Mouse (Mus musculus) urinary bladder, postnatal 10 days (tissue): Measurements from ENCODE around the gene Eif2ak2.

ENCODE experiments used
- DNase-seq: peaks from one replicate; pipeline ENCODE4 v3.0.0; 2022; ENCODE audit warnings: low spot score

The Eif2ak2 gene

GRCm38 (mm10) chr17:78882401-78883112 is at the start of gene Eif2ak2:
Eif2ak2 (minus strand) TSS chr17:78882573.
- DNase-seq = peak; percentile 39

- DNase-seq = no peak
Observed at GRCm38 (mm10) chr17:78917696-78918095, 35.3 kb upstream of the Eif2ak2 start.

- no peak for DNase-seq
Observed at GRCm38 (mm10) chr17:78916899-78917298, 34.5 kb upstream of the Eif2ak2 start.

DNA sequence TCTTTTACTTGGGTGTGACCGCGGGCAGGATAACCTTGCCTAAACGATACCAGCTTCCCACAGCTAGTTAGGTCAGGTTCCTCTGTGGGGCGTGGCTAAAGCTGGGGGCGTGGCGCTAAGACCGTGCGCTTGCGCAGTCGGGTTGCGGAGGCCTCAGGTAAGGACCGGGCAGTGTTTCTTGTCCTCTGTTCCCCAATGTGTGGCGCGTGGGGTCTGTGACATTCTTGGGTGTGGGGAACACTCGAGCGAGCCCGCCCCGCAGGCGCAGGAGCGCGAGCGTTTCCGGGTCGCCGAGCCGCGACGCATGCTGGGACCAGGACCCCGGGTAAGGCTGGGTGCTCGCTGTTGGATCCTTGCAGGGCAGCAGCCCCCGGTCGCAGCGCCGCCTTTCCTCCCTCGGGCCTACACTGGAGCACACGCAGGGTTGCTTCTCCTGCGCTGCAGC is 34.0 kb upstream of the Eif2ak2 start, which contains the start of gene Cebpzos:
TSS of gene Cebpzos (plus strand) at position 132 of the 445 bp plus-strand sequence.
- peak; percentile 39 for DNase-seq

DNA sequence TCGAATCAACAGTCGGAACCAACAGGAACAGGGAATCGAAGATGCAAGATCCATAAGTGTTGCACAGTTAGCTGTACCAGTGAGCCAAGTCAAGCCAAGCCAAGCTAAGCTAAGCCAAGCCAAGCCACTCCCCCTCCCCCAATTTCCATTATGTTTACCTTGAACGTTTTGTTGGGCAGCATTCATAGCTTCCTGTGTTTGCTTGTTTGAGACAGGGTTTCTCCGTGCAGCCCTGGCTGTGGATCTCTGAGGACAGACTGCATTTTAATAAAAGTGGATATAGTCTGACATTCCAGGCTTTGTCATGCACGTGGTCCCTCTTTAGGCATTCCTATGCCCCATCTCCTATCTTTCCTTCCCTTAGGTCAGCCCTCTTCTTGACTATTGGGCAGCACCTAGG is 33.4 kb upstream of the Eif2ak2 start:
- DNase-seq = no peak

DNA sequence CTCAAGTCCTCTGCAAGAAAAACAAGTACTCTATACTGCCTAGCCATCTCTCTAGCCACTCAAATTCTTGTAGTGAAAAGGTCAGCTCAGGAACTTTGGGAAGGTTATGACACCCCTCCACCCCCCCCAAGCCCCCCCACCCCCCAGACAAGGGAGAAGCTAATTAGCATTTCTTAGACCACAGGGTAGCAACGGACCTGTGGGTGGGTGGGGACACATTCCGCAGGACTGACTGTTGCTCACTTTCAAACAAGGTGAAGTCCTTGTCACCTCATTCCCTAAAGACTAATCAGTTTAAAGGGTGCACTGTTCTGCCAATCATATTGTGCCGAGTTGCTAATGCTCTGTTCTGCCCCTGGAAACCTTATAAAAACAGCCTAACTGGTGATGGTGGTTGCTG is 31.5 kb upstream of the Eif2ak2 start:
- no peak for DNase-seq

DNA sequence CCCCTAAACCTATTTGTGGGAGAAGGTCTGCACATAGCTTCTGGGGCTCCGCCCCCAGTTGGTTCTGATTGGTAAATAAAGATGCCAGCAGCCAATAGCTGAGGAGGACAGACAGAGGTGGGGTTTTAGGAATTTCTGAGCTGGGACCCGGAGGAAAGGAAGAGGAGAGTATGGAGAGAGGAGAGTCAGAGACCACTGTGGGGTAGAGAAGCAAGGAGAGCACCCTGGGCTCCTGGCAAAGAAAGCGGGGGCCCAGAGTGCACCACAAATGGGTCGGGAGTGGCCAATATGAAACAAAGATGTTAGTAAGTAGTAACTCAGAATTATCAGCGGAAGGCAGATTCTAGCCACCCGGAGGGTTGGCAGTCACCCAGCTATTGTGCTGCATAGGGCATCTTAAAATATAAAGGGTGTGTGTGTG is 30.5 kb upstream of the Eif2ak2 start:
- DNase-seq = no peak

GRCm38 (mm10) chr17:78909374-78909773 is 27.0 kb upstream of the Eif2ak2 start:
- DNase-seq = no peak

DNA sequence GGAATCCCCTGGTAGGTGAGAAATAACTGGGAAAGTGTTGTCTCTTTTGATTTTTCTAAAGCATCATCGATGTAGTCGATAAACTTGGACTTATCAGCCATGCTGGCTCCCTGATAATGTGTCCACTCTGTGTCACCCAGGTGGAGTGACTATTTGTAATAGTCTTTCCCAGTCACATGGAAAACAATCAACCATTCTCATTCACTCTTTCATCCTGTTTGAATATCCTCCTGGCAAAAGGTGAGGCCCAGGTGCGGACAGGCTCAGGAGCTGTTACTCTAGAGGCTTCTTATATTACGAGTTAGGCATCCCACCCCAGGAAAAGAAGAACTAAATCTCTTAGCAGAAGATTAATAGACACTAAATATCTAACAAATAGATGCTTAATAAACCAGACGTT is 24.5 kb upstream of the Eif2ak2 start, which contains the start of gene Sult6b1:
TSS of gene Sult6b1 (minus strand) at position 101 of the 400 bp plus-strand sequence.
- no peak for DNase-seq

- DNase-seq = no peak
Observed at GRCm38 (mm10) chr17:78903158-78903557, 20.8 kb upstream of the Eif2ak2 start.

DNA sequence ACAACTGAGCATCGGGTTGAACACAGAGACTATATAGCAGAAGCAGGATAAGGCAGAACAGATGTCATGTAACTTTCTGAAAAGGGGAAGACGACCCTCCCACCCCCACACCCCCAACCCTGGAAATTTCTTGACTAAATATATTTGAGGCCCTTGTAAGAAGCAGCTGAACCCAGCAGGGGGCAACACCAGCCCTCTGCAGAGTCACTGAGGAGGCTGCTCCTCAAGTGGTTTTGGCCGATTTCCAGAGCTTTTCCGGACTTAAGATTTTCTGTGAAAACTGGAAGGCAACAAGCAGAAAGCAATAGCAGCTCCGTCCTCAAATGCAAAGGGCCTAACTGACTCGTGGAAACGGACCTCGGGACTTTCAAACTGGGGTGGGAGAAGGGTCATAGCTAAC is 13.0 kb upstream of the Eif2ak2 start:
- DNase-seq = no peak

- DNase-seq = no peak
Observed at GRCm38 (mm10) chr17:78894991-78895390, 12.6 kb upstream of the Eif2ak2 start.

GRCm38 (mm10) chr17:78891020-78891419 is 8.6 kb upstream of the Eif2ak2 start:
- no peak for DNase-seq

- no peak for DNase-seq
Observed at GRCm38 (mm10) chr17:78889184-78889583, 6.8 kb upstream of the Eif2ak2 start.

- DNase-seq = no peak
Observed at GRCm38 (mm10) chr17:78888554-78888953, 6.2 kb upstream of the Eif2ak2 start.

- DNase-seq = no peak
Observed at GRCm38 (mm10) chr17:78885286-78886065, 3.1 kb upstream of the Eif2ak2 start.

- DNase-seq = no peak
Observed at GRCm38 (mm10) chr17:78883291-78883690, 918 bp upstream of the Eif2ak2 start.

- DNase-seq = no peak
Observed at GRCm38 (mm10) chr17:78881878-78882304, 482 bp downstream of the Eif2ak2 start.

DNA sequence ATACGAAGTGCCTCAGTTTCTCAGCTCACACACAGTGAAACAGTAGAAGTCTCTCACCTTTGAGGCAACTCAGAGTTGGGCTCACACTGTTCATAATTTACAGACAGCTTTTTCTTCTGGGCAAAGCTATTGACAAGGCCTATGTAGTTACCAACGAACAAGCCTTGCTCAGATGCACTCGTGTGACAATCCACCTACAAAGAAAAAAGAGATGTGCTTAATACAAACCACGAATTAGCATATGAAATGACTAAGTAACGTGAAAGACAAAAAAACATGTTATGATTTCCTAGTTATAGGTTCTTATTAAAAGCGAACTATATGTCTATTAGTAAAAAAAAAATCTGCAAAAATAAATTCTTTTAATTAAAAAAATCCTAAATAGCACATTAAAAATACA is 8.5 kb downstream of the Eif2ak2 start:
- no peak for DNase-seq

- DNase-seq = no peak
Observed at GRCm38 (mm10) chr17:78856243-78856642, 26.1 kb downstream of the Eif2ak2 start.

GRCm38 (mm10) chr17:78842271-78842928 is 40.0 kb downstream of the Eif2ak2 start:
- no peak for DNase-seq

GRCm38 (mm10) chr17:78836056-78836455 is 46.3 kb downstream of the Eif2ak2 start:
- no peak for DNase-seq
